Mouse (Mus musculus) layer of hippocampus, adult 9-11 months (tissue): ENCODE results near the gene Rbm5.

Experiments used
- DNase-seq: peaks from one replicate; pipeline ENCODE4 v3.0.0; 2022

Gene Rbm5

DNA sequence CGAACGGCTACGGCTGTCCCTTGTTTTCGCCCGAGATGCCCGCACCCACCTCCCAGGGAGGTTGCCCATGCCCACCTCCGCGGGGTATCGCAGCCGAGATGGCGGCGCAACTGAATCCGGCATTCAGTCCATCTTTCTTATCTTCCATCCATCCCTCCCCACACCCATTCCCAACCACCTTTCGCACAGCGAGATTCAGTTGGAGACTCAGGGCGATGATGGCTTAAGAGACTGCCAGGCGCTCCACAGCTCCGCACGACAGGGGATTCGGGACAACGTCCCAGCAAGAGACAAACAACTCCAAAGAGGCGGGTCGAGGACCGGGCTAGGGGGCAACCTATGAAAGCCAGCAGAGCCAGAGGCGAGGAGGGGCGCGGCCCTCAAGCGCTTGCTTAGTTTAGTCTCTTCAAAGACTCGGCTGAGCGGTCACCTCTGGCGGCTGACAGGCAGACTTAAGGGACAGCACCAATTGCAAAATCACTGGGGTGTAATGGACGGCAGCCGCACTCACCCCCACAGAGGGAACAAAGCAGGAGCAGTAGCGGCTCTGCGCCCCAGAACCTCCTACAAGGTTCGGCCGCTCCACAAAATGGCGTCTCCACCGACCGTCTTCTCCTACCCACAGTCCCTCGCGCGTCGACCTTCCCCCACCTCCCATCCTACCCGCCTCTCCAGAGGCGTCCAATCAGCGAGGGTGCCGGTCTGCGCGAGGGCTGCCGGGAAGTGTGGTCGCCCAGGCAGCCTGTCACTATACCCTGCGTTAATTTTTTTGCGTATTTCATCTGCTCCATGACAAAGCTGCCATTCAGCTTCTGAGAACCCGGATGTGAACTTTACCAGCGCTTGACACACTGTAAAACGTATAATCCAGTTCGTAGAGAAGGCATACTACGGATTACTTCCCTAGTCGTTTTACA is at the start of gene Rbm5:
Rbm5 (minus strand) TSS at position 623 of the 917 bp plus-strand sequence.
- DNase-seq = peak; percentile 96

DNA sequence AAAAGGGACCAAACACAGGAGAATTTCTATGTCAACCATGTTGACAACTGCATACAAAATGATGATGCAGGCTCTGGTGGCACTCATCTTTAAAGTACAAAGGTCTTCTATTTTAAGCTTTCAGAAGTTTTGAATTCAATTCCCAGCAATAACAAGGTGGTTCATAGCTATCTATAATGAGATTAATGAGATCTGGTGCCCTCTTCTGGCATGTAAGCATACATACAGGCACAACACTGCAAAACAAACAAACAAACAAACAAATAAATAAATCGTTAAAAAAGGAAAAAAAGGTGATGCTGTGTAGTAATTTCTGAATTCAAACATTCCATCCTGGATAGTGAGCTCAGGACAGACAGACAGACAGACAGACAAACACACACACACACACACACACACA is 41.3 kb upstream of the Rbm5 start:
- no peak for DNase-seq

DNA sequence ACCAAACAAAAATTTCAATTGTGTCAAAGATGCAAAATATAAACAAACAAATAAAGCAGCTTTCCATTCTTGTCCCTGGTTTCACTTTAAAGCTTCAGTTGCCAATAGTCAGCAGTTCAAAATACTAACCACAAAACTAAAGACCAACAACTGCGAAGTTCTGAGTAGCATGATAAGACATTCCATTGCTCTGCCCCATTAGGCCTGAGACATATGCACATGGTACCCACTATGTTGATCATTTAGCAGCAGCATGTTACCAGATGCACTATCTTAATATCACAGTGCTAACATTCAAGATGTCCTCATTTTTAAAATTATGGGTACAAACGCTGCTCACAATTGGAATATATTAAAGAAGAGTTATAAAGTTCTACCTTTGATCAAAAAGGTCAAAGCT is 40.2 kb upstream of the Rbm5 start:
- no peak for DNase-seq

DNA sequence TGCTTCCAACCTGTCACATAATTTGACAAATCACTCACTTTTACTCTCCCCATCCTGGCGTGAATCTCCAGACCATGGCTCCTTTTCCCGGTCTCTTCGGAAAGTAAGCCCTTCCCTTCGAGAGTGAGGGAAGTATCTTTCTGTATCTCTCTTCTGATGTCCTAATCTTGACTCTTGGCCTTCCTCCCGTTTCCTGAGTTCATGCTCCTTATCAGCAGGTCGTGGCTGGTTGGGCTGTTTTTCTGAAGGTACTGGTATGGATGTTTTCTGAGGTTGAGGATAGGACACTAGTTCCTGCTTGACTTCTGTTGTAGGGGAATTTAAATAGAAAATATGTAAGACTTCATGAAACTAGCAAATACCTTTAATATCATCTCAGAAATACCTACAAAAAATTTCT is 20.9 kb upstream of the Rbm5 start:
- DNase-seq = no peak

DNA sequence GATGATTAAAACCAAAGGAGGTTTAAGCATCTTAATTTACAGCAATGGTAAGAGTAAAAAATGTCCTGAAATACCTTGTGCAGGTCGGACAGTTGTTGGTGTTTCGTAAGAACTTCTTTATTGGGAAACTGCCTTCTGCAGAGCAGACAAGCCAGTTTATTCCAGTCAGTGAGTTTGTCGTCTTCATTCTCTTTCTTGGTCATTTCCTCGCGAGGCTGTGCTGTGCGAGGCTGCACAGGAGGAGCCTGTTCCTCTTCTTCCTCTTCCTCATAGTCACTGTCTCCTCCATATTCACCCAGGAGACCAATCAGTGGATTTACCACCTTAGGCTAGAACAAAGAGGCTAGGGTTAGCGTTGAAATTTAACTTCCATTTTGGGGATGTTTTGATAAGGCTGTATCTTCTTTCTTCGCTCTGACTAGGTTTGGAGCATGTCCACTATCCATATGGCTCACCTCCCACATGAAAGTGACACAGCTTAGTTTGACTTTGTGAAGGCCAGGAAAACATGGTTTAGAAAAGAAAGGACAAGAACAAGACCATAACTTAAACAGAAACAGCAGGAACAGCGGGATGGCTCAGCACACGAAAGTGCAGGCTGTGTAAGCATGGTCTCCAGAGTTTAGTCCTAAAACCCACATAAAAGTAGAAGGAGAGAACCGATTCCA is 11.9 kb upstream of the Rbm5 start:
- DNase-seq = no peak

DNA sequence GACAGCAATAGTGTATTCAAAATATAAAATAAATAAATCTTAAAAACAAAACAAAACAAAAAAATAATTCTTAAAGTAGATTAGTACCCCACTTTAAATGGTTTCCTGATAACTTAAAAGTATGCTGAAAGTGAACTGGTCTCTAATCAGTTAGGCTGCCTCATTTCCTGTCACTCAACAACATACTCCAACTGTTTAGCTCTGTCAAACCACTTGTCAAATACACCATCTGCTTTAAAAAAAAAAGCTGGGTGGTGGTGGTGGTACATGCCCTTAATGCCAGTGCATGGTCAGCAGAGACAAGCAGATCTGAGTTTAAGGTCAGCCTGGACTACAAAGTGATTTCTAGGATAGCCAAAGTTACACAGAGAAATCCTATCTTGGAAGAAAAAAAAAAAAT is 6.0 kb upstream of the Rbm5 start:
- DNase-seq = no peak

DNA sequence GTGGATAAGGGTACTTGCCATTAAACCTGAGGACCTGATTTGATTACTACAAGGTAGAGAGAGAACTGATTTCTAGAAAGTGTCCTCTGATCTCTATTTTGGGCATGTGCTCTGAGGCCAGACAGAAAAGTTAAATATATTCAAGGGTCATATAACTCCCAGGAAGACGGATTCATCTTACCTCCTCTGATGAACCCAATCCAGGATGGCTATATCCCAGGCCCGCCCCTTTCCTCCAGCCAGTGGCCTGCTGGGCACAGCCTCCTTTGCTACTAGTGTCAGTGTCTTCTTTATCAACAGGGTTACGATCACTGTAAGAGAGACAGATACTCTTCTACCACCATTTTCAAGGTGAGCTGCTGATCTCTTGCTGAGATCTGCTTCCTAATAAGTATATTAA is 3.6 kb upstream of the Rbm5 start:
- DNase-seq = no peak

DNA sequence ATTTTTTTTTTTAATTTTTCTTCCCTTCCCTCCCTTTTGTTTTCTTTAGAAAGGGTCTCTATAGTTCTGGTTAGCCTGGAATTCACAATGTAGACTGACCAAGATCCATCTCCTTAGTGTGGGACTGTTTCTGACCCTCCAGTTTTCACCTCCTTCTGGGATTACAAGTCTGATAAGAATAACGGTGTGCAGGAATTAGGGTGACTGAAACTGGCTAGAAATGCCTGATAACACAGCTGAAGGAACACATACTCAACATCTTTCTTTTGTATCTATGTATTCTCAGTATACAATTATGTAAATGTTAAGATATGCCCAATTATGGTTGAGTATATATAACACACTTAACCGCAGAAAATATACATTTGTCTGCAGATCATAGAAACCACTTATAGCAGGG is 986 bp upstream of the Rbm5 start:
- DNase-seq = no peak

DNA sequence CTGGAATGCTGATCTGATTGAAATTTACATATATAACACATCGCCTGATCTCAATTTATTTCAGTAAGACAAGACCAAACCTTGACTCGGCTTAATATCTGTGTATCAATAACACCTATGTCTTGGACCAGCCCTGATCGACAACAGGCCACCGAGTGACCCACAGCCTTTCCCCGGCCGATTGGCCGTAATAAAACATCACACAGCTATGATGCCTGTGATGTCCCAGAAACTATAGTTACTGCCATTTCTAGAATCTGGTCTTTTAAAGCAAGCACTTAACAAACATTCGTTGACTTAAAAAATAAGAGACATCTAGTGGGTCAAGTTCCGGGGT is 791 bp downstream of the Rbm5 start:
- DNase-seq = no peak

DNA sequence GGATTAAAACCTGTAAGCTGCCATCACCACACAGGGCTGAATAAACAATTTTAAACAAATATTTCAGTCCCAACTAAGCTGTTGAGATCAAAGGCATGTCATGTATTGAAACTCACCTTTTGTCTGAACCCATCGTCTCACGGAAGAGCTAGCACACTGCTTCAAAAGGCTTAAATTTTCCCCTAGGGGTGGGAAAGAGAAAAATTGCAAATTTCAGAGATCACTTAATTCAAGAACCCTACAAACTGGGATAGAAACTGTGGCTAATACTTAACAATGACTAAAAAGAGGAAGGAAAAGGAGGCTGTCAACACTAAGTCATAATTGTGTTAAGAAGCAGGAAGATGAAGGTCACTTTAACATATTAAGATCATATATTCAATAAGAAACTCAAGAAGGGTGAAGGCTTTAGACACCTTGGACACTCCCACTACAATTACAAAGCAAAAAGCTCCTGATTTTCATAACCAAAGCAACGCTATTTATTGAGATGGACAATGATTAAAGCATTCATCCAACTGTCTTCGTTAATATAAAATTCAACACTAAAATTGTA is 1.3 kb downstream of the Rbm5 start:
- DNase-seq = no peak

DNA sequence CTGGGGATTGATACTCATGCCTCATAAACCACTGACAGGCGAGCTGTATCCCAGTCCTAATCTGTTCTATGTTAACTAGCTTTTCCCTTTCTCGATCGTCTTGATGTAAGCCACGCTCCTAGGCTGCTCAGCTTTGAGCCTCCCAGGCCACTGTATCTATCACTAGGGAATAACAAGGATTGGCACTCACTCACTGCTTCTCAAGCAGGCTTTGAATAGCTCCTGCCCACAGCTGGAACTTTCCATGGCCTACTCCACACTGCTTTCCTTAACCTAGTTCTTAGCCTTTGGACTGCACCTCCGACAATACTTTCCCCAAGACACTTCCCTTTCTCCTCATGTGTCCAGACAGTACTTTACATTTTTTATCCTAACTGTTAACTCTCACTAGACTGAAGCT is 1.9 kb downstream of the Rbm5 start:
- no peak for DNase-seq

DNA sequence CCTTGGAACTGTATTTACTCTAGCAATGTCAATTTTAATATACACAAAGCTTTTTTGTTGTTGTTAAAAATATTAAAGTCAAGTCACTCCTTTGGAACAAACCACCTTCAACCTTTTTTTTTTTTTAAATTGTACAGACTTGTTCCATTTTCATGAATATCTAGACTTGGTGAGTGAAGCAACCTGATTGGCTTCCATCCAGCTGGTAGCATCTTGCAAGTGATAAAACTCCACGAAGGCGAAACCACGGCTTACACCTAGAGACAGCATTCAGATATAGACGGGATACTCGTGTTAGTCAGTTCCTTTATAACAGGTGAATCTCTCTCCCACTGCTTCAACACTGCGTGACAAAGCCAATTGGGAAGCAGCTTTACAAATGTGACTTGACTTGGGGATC is 11.2 kb downstream of the Rbm5 start:
- DNase-seq = no peak

DNA sequence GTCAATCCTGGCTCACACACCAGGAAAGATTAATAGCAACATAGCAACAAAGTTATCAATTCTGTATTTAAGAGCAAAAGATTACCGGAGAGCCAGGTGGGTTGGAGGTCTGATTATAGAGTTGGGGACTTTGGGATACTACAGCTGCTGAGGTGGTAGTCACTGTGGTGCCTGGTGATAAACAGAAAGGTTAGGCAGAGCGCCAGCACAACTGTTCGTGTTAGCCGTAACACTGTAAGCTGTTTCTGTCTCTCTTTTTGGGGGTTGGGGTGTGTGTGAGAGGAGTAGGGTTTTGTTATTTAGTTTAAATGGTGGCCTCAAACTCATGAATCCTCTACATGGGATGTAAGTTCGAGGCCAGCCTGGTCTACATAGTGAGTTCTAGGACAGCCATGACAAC is 20.4 kb downstream of the Rbm5 start:
- DNase-seq = no peak

DNA sequence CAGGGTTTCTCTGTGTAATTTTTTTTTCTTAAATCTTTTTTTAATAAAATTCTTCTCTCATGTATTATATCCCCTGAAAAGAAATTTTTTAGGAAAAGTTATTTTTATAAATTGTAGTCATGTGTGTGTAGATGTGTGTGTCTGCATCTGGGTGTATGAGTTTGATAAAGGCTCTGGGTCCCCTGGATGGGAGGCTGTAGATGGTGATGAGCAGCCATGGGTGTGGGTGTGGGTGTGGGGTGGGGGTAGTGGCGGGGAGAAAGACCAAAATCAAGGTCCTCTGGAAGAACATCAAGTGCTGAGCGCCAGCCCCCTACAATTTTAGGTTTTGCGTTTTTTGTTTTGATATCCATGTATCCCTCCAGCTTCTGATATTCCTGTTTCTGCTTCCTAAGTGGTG is 22.7 kb downstream of the Rbm5 start:
- DNase-seq = no peak

DNA sequence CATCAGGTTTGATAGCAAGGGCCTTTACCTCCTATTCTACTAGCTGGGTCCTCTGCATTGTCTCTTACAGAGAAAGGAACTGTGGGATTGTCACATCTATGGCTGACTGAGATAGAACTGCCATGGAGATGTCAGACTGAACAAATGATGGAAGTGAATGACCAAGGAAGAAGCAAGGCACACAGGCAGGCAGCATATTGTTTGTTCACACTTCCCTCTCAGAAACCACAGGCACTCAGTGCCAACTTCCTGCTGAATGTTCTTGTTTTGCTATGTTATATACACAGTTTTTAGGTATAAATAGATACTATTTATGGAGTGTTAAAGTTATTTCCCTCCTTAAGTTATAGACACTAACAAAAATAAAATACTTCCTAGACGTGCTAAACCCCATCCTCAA is 23.5 kb downstream of the Rbm5 start:
- no peak for DNase-seq

DNA sequence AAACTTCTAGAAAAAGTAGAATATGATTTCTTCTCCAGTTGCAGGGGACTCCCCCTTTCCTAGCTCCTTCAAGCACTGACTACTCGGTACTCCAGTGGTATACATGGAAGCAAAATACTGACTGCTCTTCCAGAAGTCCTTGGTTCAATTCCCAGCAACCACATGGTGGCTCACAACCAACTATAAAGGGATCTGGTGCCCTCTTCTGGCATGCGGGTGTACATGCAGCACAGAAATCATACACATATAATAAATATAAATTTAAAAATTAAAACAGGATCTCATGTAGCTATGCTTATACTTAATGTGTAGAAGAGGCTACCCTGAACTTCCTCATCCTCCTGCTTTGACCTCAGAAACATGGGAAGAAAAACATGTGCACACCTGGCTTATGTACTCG is 24.1 kb downstream of the Rbm5 start:
- no peak for DNase-seq

DNA sequence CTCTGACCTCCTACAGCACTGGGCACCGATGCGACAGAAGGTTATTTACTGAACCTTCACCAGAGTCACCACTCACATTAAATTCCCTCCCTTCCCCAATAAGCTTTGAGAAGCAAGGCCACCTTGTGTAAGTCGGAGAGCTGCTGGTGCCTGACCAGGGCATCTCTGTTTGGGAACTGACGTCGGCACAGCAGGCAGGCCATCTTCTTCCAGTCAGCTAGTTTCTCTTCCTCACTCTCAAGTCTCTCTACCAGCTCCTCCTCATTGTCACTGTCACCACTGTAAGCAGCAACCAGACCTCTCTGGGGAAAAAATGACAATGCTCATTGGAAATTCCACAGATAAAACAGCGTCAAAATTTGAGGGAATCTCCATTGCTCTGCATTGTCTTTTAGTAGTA is 26.7 kb downstream of the Rbm5 start:
- DNase-seq = peak; percentile 40

DNA sequence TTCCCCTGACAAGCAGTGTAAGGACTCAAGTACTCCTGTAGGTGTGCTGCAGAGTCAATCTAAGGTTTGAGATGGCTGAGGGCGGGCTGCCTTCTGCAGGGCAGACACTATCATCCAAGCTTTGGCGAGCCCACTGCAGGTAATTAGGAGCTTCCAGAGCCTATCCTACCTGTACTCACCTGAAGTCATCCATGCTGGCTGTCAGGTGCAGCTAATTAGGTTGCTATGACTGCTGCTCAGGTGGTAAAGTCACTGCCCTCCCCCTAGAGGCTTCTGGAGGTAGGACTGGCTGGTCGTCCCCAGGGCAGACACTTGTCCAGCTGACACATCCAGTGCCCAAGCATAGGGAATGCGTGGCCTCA is 32.0 kb downstream of the Rbm5 start:
- no peak for DNase-seq

DNA sequence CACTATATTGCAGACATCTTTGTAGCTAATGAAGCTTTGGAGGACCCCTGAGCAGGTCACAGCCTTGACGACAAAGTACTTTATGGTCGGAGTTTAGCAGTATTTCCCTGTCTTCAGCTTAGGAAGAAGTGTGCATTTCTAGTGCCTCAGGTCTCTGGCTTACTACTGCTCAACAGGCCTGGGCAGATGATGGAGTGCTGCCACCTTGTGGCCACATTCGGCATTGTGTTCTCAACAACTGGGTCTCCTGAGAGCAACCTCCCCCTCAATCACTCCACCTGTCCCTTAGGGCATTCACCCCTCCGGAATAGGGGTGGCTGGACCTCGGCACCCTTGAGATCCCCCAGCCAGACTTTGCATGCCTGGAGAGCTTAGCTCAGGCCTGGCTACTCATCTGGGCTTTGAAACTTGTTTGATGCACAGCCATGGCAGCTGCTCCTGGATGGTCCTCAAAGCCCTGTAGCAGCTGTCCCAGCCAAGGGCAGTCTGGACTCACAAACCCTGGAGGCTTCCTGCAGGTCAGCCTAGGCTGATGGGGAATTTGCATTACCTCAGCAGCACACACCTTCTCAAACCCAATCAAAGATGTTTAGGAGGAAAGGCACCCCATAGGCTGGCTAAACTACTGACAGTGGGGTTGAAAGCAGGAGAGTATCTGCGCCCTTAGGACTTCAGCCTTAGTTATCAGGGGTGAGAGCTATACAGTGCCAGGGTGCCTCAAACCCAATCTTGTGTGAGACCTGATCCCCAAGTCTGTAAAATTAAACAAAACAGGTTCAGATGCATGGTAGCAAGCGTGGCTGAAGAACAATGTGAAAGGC is 32.6 kb downstream of the Rbm5 start:
- DNase-seq = peak; percentile 77

DNA sequence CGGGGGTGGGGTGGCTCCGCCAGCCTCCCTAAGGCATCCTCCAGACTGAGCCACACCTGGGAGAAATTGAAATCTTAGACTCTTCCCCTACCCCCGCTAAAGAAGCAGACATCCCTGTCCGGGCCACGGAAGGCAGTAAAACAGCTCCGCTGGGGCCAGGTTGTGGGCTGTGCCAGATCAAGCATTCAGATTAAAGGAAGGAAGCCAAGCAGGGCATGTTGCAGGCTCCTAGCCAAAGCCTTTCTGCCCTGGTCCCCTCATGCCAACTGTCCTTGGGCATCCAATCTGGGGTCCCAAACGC is 34.7 kb downstream of the Rbm5 start:
- no peak for DNase-seq

DNA sequence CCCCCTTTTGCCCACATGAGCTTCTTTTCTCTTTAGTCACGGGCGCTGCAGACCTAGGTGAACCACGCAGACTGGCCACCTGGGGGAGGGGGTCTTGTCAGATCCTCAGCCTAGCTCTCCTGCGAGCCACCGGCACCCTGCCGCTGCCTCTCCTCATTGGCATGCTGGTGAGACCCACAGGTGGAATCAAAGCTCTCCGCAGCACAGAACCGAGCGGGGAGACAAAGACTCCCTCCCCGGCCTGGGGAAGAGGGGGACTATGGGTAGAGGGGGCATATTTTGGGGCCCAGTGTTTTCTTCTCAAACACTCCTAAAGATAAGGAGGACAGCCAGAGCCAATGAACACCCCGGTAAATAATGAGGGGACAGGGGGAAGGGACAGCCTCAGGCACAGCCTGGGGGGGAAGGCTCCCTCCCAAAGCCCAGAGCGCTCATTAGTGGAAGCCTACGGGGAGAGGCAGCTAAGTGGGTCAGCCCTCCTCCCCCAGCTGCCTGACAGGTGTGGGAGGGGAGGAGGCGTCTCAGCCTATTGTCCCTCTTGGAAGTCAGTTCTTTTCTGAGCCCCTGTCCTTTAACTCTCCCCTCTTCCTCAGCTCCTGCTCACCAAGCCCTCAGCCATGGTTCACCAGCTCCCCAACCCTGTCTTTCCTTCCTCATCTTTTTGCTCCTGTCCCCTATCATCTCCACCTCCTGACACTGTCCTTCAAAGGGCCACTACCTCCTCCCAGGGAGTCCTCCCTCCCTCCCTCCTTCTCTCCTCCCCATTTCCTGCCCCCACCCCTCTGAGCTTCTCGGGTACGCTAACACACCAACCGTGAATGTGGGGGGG is 35.2 kb downstream of the Rbm5 start:
- DNase-seq = no peak

DNA sequence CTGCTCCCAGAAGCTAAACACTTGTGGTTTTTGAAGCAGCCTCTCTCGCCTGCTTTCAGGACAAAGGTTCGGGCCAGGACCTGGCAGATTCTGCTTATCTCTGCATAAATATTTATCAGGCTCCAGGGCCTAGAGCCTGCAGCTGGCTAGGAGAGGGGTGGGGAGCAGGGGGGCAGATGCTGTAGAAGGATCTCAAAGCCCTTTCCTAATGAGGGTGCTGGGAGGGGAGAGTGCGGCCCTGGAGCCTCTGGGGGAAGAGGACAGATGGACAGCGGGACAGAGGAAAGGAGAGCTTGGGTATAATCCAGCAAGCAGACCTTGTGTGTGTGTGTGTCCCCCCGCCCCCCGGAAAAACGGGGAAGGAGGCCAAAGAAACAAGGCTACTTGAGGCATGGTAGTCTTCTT is 36.2 kb downstream of the Rbm5 start:
- no peak for DNase-seq

DNA sequence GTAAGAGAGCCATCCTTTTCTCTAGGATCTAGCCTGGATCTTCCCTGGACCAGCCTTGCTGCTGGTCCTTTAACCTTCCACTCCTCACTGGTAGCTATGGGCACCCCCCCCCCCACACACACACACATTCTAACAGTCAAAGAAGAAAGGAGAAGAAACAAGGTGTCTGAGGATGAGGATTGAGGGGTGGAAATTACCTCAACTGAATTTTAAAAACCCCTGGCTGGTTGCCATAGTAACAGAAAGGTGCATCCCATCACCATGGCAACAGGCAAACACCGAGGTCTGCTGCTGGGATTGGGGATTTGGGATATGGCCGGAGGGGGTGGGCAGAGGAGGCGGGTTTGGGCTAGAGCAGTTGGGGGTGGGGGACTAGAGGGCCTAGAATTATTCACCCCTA is 41.1 kb downstream of the Rbm5 start:
- no peak for DNase-seq
